Mouse (Mus musculus) lung, postnatal 0 days (tissue): ENCODE results near the gene Gpatch2l. TPM values are rescaled to one million over a fixed set of nuclear protein-coding genes. Genes with fewer than 3 reads are reported as not detected.

Source experiments
- ATAC-seq: fragments of 200-750 bp; cut with Nextera tagmentation; 2 replicates; pipeline ENCODE4 v1.8.0; 2017; ENCODE audit warnings: moderate library complexity
- DNase-seq: peaks from one replicate; pipeline ENCODE4 v3.0.0-alpha.2; 2016; ENCODE audit warnings: low spot score
- H3K27ac ChIP-seq: fragments of 300-500 bp; sonication (generic); 2 replicates; pipeline ENCODE4 v1.5.1; 2014; ENCODE audit warnings: antibody characterized with exemption, mild to moderate bottlenecking, low read length, mixed read lengths
- H3K27me3 ChIP-seq: fragments of 300-500 bp; sonication (generic); replicated peaks from 2 replicates; pipeline ENCODE4 v1.6.1; 2014; ENCODE audit warnings: low read length, mixed read lengths; ENCODE audit not compliant: insufficient read depth
- H3K36me3 ChIP-seq: fragments of 300-500 bp; sonication (generic); 2 replicates; pipeline ENCODE4 v1.6.1; 2014; ENCODE audit warnings: low read length, mixed read lengths; ENCODE audit not compliant: insufficient read depth
- H3K4me1 ChIP-seq: fragments of 300-500 bp; sonication (generic); 2 replicates; pipeline ENCODE4 v1.6.1; 2014; ENCODE audit warnings: antibody characterized with exemption, low read depth, low read length, mixed read lengths; ENCODE audit not compliant: insufficient read depth
- H3K4me2 ChIP-seq: fragments of 300-500 bp; sonication (generic); replicated peaks from 2 replicates; pipeline ENCODE4 v1.6.1; 2014; ENCODE audit warnings: low read depth, mild to moderate bottlenecking, low read length, moderate library complexity, mixed read lengths
- H3K4me3 ChIP-seq: fragments of 300-500 bp; sonication (generic); 2 replicates; pipeline ENCODE4 v1.5.1; 2014; ENCODE audit warnings: low read depth, low read length
- H3K9ac ChIP-seq: fragments of 300-500 bp; sonication (generic); replicated peaks from 2 replicates; pipeline ENCODE4 v1.6.1; 2014; ENCODE audit warnings: low read depth, mild to moderate bottlenecking
- H3K9me3 ChIP-seq: fragments of 300-500 bp; sonication (generic); 2 replicates; pipeline ENCODE4 v1.6.1; 2016; ENCODE audit warnings: low read length, mixed read lengths
- CTCF ChIP-seq: IDR thresholded peaks from 2 replicates; pipeline ENCODE4 v1.5.1; 2016; ENCODE audit warnings: antibody characterized with exemption, mild to moderate bottlenecking
- EP300 ChIP-seq: IDR thresholded peaks from 2 replicates; pipeline ENCODE4 v1.6.1; 2016; ENCODE audit warnings: antibody characterized with exemption, mild to moderate bottlenecking, control low read depth
- WGBS: fragments of 180-500 bp; shearing (Covaris S2); extraction: QIAGEN DNeasy Blood & Tissue Kit; methylation state at CpG from one replicate; pipeline ENCODE4 v1.1.7; 2014; 5-methylcytosine and 5-hydroxymethylcytosine counted together
- polyA plus RNA-seq: library from polyadenylated mRNA; unstranded; fragments of >200 nt; fragmentation: Nextera tagmentation; extraction: Ambion mirVana; gene quantifications from 2 replicates; pipeline ENCODE4 v1.2.1, GENCODE M21; 2015

Gpatch2l gene
- polyA plus RNA-seq, 1 experiment from 2014 or later: 10.0 TPM

- H3K27ac ChIP-seq: no peak overlapping the region
- H3K9ac ChIP-seq: no peak overlapping the region
- TF ChIP-seq EP300: no peak
- TF ChIP-seq CTCF: no peak
- DNase-seq (peak; percentile 67), ATAC-seq (no peak)
- H3K9me3 ChIP-seq: no peaks in the 10 kb centered on the region
- no peaks in the 10 kb centered on the region for H3K36me3 ChIP-seq
- H3K4me2 ChIP-seq: no peak overlapping the region
- H3K27me3 ChIP-seq: peaks cover 29% of the 10 kb centered on the region; the same call in 1 of the 2 replicates
- WGBS: 37% methylated on average over 15 of the region's 15 CpGs
- no peak overlapping the region for H3K4me3 ChIP-seq
- no peaks in the 10 kb centered on the region for H3K4me1 ChIP-seq
Observed at GRCm38 (mm10) chr12:86212693-86213470, 28.8 kb upstream of the Gpatch2l start.

GRCm38 (mm10) chr12:86214201-86214600 is 27.5 kb upstream of the Gpatch2l start:
- H3K9me3 ChIP-seq: no peaks in the 10 kb centered on the region
- H3K27ac ChIP-seq: no peak overlapping the region
- H3K4me3 ChIP-seq: no peak overlapping the region
- no peak for TF ChIP-seq EP300
- no peak for TF ChIP-seq CTCF
- 15% methylated on average over 24 of the region's 24 CpGs for WGBS
- DNase-seq: no peak
- ATAC-seq: no peak
- H3K9ac ChIP-seq: no peak overlapping the region
- no peak overlapping the region for H3K4me2 ChIP-seq
- peaks cover 29% of the 10 kb centered on the region; the same call in 1 of the 2 replicates for H3K27me3 ChIP-seq
- H3K36me3 ChIP-seq: no peaks in the 10 kb centered on the region
- no peaks in the 10 kb centered on the region for H3K4me1 ChIP-seq

GRCm38 (mm10) chr12:86216687-86217421 is 24.8 kb upstream of the Gpatch2l start:
- Histone ChIP-seq H3K9me3 (no peaks in the 10 kb centered on the region), H3K9ac (no peak overlapping the region), H3K4me3 (no peak overlapping the region), H3K4me1 (no peaks in the 10 kb centered on the region; the same call in 1 of the 2 replicates), H3K36me3 (no peaks in the 10 kb centered on the region), H3K27ac (no peak overlapping the region), H3K4me2 (no peak overlapping the region), H3K27me3 (peaks cover 30% of the 10 kb centered on the region)
- WGBS: 2% methylated on average over 22 of the region's 22 CpGs
- TF ChIP-seq EP300: no peak
- no peak for ATAC-seq
- DNase-seq: no peak

- no peak for TF ChIP-seq EP300
- TF ChIP-seq CTCF: no peak
- 7% methylated on average over 31 of the region's 38 CpGs for WGBS
- Histone ChIP-seq H3K9me3 (no peaks in the 10 kb centered on the region), H3K36me3 (no peaks in the 10 kb centered on the region), H3K4me1 (no peaks in the 10 kb centered on the region; the same call in 1 of the 2 replicates), H3K4me3 (no peak overlapping the region), H3K27ac (no peak overlapping the region), H3K4me2 (peak overlapping the region; percentile 36; the same call in 1 of the 2 replicates), H3K9ac (no peak overlapping the region), H3K27me3 (peaks cover 12% of the 10 kb centered on the region; the same call in 1 of the 2 replicates)
- DNase-seq: no peak
- no peak for ATAC-seq
Observed at GRCm38 (mm10) chr12:86220200-86221021, 21.2 kb upstream of the Gpatch2l start.

GRCm38 (mm10) chr12:86221074-86221703 is 20.5 kb upstream of the Gpatch2l start:
- no peak for TF ChIP-seq CTCF
- TF ChIP-seq EP300: no peak
- H3K9me3 ChIP-seq: no peaks in the 10 kb centered on the region
- WGBS: 40% methylated on average over 16 of the region's 16 CpGs
- ATAC-seq (no peak), DNase-seq (no peak)
- H3K4me2 ChIP-seq: 0 out of 2 replicates have a peak overlapping the region, but pooled peaks have one; percentile 36
- no peaks in the 10 kb centered on the region for H3K36me3 ChIP-seq
- no peak overlapping the region for H3K4me3 ChIP-seq
- no peak overlapping the region for H3K9ac ChIP-seq
- peaks cover 12% of the 10 kb centered on the region; the same call in 1 of the 2 replicates for H3K27me3 ChIP-seq
- no peak overlapping the region for H3K27ac ChIP-seq
- no peaks in the 10 kb centered on the region; the same call in 1 of the 2 replicates for H3K4me1 ChIP-seq
